Mouse (Mus musculus) C2C12 (cell line): Measurements from ENCODE around the gene Ppih. TPM values are rescaled to one million over a fixed set of nuclear protein-coding genes. Genes with fewer than 3 reads are reported as not detected.
A peak's percentile ranks its signal among the peaks of the same experiment; 100 is the strongest.

Experiments
- H3K27me3 ChIP-seq: one replicate; pipeline ENCODE4 v1.6.1; 2011; ENCODE audit not compliant: control insufficient read depth, insufficient read depth, insufficient read length
- H3K36me3 ChIP-seq: one replicate; pipeline ENCODE4 v1.6.1; 2011; ENCODE audit not compliant: control insufficient read depth, insufficient read depth
- H3K4me3 ChIP-seq: one replicate; pipeline ENCODE4 v1.5.1; 2011; ENCODE audit warnings: mild to moderate bottlenecking, control low read depth; ENCODE audit not compliant: poor library complexity, insufficient read depth, severe bottlenecking
- H3K79me2 ChIP-seq: one replicate; pipeline ENCODE4 v1.6.1; 2011; ENCODE audit not compliant: control insufficient read depth, insufficient read depth
- H3K79me3 ChIP-seq: one replicate; pipeline ENCODE4 v1.6.1; 2011; ENCODE audit warnings: low read depth, control low read depth
- H3ac ChIP-seq: one replicate; pipeline ENCODE3; 2011; ENCODE audit warnings: low read depth; ENCODE audit not compliant: control insufficient read depth, insufficient read length
- CEBPB ChIP-seq: IDR thresholded peaks from one replicate; pipeline ENCODE4 v1.6.1; 2011; ENCODE audit warnings: low read depth, mild to moderate bottlenecking, control low read depth, moderate library complexity
- CTCF ChIP-seq: IDR thresholded peaks from one replicate; pipeline ENCODE4 v1.5.1; 2011; ENCODE audit not compliant: control insufficient read depth, insufficient read depth, insufficient read length
- FOSL1 ChIP-seq: IDR thresholded peaks from one replicate; pipeline ENCODE4 v1.8.0; 2011; ENCODE audit warnings: mild to moderate bottlenecking, low read length; ENCODE audit not compliant: poor library complexity, insufficient read depth, severe bottlenecking
- MAX ChIP-seq: IDR thresholded peaks from one replicate; pipeline ENCODE4 v1.6.1; 2011; ENCODE audit warnings: mild to moderate bottlenecking, control low read depth
- MYOD1 ChIP-seq: IDR thresholded peaks from one replicate; pipeline ENCODE4 v1.6.1; 2011; ENCODE audit warnings: low read depth; ENCODE audit not compliant: control insufficient read depth, insufficient read length
- MYOG ChIP-seq: IDR thresholded peaks from one replicate; pipeline ENCODE4 v1.6.1; 2011; ENCODE audit not compliant: control insufficient read depth, insufficient read length; ENCODE audit errors: extremely low read depth
- USF1 ChIP-seq: IDR thresholded peaks from one replicate; pipeline ENCODE4 v1.6.1; 2011; ENCODE audit warnings: low read depth, mild to moderate bottlenecking, control low read depth, moderate library complexity
- polyA plus RNA-seq: library from polyadenylated mRNA; unstranded; fragments of >200 nt; fragmentation: generic; extraction: Trizol; gene quantifications from one replicate; pipeline ENCODE4 v1.2.1, GENCODE M21; 2012; ENCODE audit warnings: missing spikeins

The Ppih gene
- polyA plus RNA-seq, 1 experiment: 68.2 TPM

DNA sequence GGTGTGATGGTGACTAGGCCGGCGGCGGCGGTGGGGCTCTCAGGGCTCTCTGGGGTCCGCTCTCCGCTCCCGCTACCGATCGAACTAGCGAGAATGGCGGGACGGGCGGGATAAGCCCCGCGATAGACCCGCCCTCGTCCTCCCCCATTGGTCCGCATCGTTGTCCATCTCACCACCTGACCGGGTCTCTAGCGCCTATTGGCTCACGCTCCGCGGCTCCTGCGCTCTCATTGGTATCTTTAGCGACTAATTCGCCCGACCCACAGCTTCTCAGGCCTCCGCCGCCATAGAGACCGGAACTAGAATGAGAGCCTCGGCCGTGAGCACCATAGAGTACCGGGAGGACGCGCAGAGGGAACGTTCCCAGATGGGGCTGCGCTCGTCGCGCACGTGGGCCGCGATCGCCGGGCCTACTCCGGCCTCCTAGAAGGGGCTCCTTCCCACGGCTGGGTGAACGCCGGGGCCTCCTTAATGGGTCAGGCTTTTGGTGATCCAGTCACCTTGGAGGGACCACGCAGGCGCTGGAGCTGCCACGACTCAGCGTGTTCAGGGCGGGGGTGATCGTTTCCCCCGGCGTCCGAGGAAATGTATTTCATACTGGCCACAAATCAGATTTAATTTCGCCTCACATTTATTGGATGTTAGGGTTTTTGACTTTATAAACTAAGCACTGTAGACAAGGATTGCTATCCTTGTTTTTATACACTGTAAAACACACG lies 25.8 kb downstream of the Ppih start, which contains the start of gene Ybx1:
Gene Ybx1 (minus strand): TSS at position 190 of the 719 bp plus-strand sequence.
- TF ChIP-seq USF1 (peak; percentile 91), MAX (peak; percentile 90), FOSL1 (no peak), CTCF (no peak), MYOG (no peak), MYOD1 (no peak)
- Histone ChIP-seq H3K79me2 (peaks cover 56% of the 10 kb centered on the region), H3K79me3 (peaks cover 44% of the 10 kb centered on the region), H3K36me3 (peaks cover 33% of the 10 kb centered on the region), H3ac (peak within 1 kb of the TSS; percentile 98), H3K27me3 (no peaks in the 10 kb centered on the region), H3K4me3 (peak within 1 kb of the TSS; percentile 76)

DNA sequence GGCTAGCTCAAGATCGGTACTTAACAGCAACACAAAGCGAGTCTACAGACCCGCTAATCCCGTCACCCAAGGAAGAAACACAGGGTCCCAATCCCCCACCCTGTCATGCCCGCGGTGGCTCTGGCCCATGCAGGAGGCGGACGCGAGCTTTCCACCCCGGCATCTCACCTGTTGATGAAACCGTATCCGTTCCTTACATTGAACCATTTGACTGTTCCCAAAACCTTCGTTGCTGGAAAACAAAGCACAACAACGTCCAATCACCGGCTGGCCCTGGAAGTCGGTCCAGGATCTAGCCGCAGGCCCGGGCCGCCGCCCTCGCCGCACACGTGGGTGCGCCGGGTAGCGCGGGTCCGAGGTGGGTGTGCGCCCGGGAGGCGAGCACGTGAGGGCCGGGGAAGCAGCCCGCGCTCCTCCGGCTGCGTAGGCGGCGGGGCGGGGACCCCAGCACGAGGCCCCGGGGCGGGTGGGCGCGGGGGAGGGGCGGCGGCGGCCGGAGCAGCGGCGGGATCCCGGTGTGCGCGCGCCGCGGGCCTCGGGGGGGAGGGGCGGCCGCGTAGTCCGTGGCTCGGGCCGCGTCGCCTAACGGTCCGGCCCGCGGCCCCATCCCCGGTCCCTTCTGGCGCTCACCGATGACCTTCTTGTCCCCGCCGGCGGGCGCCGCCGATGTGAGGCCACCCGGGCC lies 26.6 kb downstream of the Ppih start:
- Histone ChIP-seq H3K27me3 (no peaks in the 10 kb centered on the region), H3K79me2 (peaks cover 64% of the 10 kb centered on the region), H3K79me3 (peaks cover 52% of the 10 kb centered on the region), H3K4me3 (peak overlapping the region; percentile 76), H3ac (peak overlapping the region; percentile 98), H3K36me3 (peaks cover 40% of the 10 kb centered on the region)
- TF ChIP-seq MAX: peak; percentile 48
- TF ChIP-seq CTCF: no peak
- no peak for TF ChIP-seq FOSL1

DNA sequence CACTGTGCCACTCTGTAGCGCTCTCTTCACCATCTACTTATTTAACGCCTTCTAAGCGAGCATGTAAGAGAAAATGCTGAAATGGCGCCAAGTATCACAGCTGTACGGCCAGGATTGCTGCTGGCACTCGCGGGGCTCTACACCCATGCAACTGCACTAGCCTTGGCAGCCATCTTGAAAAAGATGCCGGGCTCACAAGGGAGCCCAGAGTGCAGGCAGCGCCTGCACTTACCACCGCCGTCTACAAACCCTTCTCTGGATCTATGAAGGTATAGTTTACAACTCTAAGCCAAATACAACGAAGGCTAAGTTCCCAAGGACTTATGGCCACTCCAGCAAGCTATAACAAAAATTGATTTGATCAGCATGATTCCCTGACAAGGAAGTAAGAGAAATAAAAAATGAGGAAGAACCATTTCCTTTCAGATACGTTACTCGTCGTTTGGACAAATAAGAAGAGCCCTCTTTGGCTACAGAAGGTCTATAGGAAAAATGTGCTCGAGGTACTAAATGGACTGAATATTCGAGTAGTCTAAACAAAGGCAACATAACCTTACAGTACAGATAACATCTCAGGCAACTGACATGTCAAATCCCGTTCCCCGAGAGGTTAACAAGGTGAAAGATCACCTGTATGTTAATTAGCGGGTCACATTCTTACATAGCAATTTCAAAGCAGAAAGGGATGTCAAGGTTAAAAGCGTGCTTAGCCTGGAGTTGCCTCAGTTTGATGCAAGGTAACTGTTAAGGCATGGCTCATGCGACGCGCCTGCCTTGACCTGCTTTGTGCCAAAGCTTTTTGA lies 27.4 kb downstream of the Ppih start:
- H3K79me2 ChIP-seq: peaks cover 72% of the 10 kb centered on the region
- TF ChIP-seq MYOG: no peak
- no peak for TF ChIP-seq MYOD1
- no peak for TF ChIP-seq USF1
- no peak for TF ChIP-seq FOSL1
- TF ChIP-seq MAX: no peak
- TF ChIP-seq CTCF: no peak
- H3K27me3 ChIP-seq: no peaks in the 10 kb centered on the region
- peak overlapping the region; percentile 98 for H3ac ChIP-seq
- peaks cover 60% of the 10 kb centered on the region for H3K79me3 ChIP-seq
- peak overlapping the region; percentile 76 for H3K4me3 ChIP-seq
- peaks cover 47% of the 10 kb centered on the region for H3K36me3 ChIP-seq

DNA sequence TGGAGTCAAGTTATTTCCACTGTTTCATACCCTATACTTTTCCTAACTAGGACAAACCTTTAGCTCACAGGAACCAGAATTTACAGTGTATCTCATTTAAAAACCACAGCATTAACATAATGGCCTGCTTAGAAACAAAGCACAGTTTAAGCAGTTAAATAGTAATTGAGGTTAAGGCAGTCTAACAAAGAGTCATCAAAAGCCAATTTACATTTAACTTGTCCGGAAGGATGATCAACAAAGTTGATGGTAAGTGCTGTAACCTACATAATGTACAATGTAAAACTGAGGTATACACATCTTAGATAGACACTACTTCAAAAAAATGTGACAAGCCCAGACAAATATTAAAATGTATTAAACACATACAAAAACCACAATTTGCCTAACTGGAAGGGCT lies 28.4 kb downstream of the Ppih start:
- H3K4me3 ChIP-seq: peak overlapping the region; percentile 76
- H3K79me2 ChIP-seq: peaks cover 82% of the 10 kb centered on the region
- peaks cover 70% of the 10 kb centered on the region for H3K79me3 ChIP-seq
- TF ChIP-seq FOSL1 (no peak), USF1 (no peak), CEBPB (no peak), MYOD1 (no peak), CTCF (no peak), MYOG (no peak), MAX (no peak)
- no peaks in the 10 kb centered on the region for H3K27me3 ChIP-seq
- peaks cover 58% of the 10 kb centered on the region for H3K36me3 ChIP-seq
- no peak overlapping the region for H3ac ChIP-seq

DNA sequence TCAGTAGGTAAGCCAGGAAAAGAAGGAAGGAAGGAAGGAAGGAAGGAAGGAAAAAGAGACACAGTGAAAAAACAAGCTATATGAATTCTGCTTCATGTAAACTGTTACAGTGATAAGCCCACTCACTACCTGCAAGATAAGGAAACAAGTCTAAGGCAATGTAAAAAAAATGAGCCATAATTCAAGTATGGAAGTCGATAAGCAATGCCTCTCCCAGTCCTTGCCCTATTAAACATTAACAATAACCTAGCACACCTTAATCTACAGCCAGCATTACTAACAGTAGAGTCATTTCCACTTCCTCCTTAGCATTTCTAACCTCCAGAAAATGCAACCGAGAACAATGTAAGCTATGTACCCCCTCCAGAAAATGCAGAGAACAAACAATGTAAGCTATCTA lies 35.0 kb downstream of the Ppih start:
- no peak for TF ChIP-seq CTCF
- TF ChIP-seq MYOG: no peak
- TF ChIP-seq CEBPB: no peak
- no peak for TF ChIP-seq USF1
- TF ChIP-seq MYOD1: no peak
- no peak for TF ChIP-seq FOSL1
- no peak for TF ChIP-seq MAX
- Histone ChIP-seq H3K79me2 (peaks cover 98% of the 10 kb centered on the region), H3K79me3 (peaks cover 73% of the 10 kb centered on the region), H3K36me3 (peaks cover 98% of the 10 kb centered on the region), H3K27me3 (no peaks in the 10 kb centered on the region), H3K4me3 (no peak overlapping the region), H3ac (no peak overlapping the region)
